Mouse (Mus musculus): Measurements from ENCODE around the gene Ikbke. TPM values are rescaled to one million over a fixed set of nuclear protein-coding genes. Genes with fewer than 3 reads are reported as not detected.

Ikbke gene
- polyA plus RNA-seq, 1 experiment, result not detected

- TF ChIP-seq CTCF (IDR thresholded peaks at IDR 0.05; ENCODE audit: insufficient read depth, low read depth, low read length), result no peak
- TF ChIP-seq POLR2A (IDR thresholded peaks at IDR 0.05; ENCODE audit: insufficient read depth, low read depth, low read length), result no peak
- WGBS, result 90% methylated on average over 2 of the region's 2 CpGs
- H3K27ac ChIP-seq (ENCODE audit: insufficient read depth, low read depth, low read length), result no peak overlapping the region
- H3K4me3 ChIP-seq (ENCODE audit: insufficient read depth, low read depth, low read length), result no peak overlapping the region
- H3K4me1 ChIP-seq (ENCODE audit: control insufficient read depth, insufficient read depth, low read length), result peaks cover 9% of the 10 kb centered on the region; the same call in 1 of the 2 replicates
Observed at GRCm38 (mm10) chr1:131300750-131301149, 21.3 kb upstream of the Ikbke start.

GRCm38 (mm10) chr1:131299788-131300187 lies 20.4 kb upstream of the Ikbke start:
- TF ChIP-seq CTCF (IDR thresholded peaks at IDR 0.05; ENCODE audit: insufficient read depth, low read depth, low read length), result no peak
- no peak for TF ChIP-seq POLR2A (IDR thresholded peaks at IDR 0.05; ENCODE audit: insufficient read depth, low read depth, low read length)
- peaks cover 13% of the 10 kb centered on the region for H3K4me1 ChIP-seq (ENCODE audit: control insufficient read depth, insufficient read depth, low read length)
- no peak overlapping the region for H3K4me3 ChIP-seq (ENCODE audit: insufficient read depth, low read depth, low read length)
- WGBS, result 67% methylated on average over 6 of the region's 6 CpGs
- H3K27ac ChIP-seq (ENCODE audit: insufficient read depth, low read depth, low read length), result no peak overlapping the region

- H3K4me1 ChIP-seq (ENCODE audit: control insufficient read depth, insufficient read depth, low read length), result peaks cover 13% of the 10 kb centered on the region
- WGBS, result 61% methylated on average over 3 of the region's 3 CpGs
- no peak overlapping the region for H3K27ac ChIP-seq (ENCODE audit: insufficient read depth, low read depth, low read length)
- H3K4me3 ChIP-seq (ENCODE audit: insufficient read depth, low read depth, low read length), result no peak overlapping the region
- no peak for TF ChIP-seq CTCF (IDR thresholded peaks at IDR 0.05; ENCODE audit: insufficient read depth, low read depth, low read length)
- TF ChIP-seq POLR2A (IDR thresholded peaks at IDR 0.05; ENCODE audit: insufficient read depth, low read depth, low read length), result no peak
Observed at GRCm38 (mm10) chr1:131299240-131299639, 19.8 kb upstream of the Ikbke start.

- Histone ChIP-seq H3K27ac (ENCODE audit: insufficient read depth, low read depth, low read length) (no peak overlapping the region), H3K4me3 (ENCODE audit: insufficient read depth, low read depth, low read length) (no peak overlapping the region), H3K4me1 (ENCODE audit: control insufficient read depth, insufficient read depth, low read length) (peaks cover 13% of the 10 kb centered on the region)
- TF ChIP-seq CTCF (IDR thresholded peaks at IDR 0.05; ENCODE audit: insufficient read depth, low read depth, low read length), result no peak
- TF ChIP-seq POLR2A (IDR thresholded peaks at IDR 0.05; ENCODE audit: insufficient read depth, low read depth, low read length), result no peak
- WGBS, result 88% methylated on average over 9 of the region's 9 CpGs
Observed at GRCm38 (mm10) chr1:131298171-131298570, 18.8 kb upstream of the Ikbke start.

GRCm38 (mm10) chr1:131296726-131297125 lies 17.3 kb upstream of the Ikbke start:
- H3K4me1 ChIP-seq (ENCODE audit: control insufficient read depth, insufficient read depth, low read length), result peaks cover 13% of the 10 kb centered on the region
- H3K4me3 ChIP-seq (ENCODE audit: insufficient read depth, low read depth, low read length), result no peak overlapping the region
- H3K27ac ChIP-seq (ENCODE audit: insufficient read depth, low read depth, low read length), result no peak overlapping the region
- TF ChIP-seq CTCF (IDR thresholded peaks at IDR 0.05; ENCODE audit: insufficient read depth, low read depth, low read length), result no peak
- TF ChIP-seq POLR2A (IDR thresholded peaks at IDR 0.05; ENCODE audit: insufficient read depth, low read depth, low read length), result no peak
- whole genome bisulfite sequencing, result 91% methylated on average over 7 of the region's 7 CpGs

GRCm38 (mm10) chr1:131295200-131295599 lies 15.8 kb upstream of the Ikbke start:
- TF ChIP-seq POLR2A (IDR thresholded peaks at IDR 0.05; ENCODE audit: insufficient read depth, low read depth, low read length) (no peak), CTCF (IDR thresholded peaks at IDR 0.05; ENCODE audit: insufficient read depth, low read depth, low read length) (no peak)
- H3K4me1 ChIP-seq (ENCODE audit: control insufficient read depth, insufficient read depth, low read length), result peaks cover 13% of the 10 kb centered on the region
- H3K27ac ChIP-seq (ENCODE audit: insufficient read depth, low read depth, low read length), result no peak overlapping the region
- 62% methylated on average over 8 of the region's 8 CpGs for WGBS
- H3K4me3 ChIP-seq (ENCODE audit: insufficient read depth, low read depth, low read length), result no peak overlapping the region

GRCm38 (mm10) chr1:131293922-131294250 lies 14.5 kb upstream of the Ikbke start:
- Histone ChIP-seq H3K4me3 (ENCODE audit: insufficient read depth, low read depth, low read length) (no peak overlapping the region), H3K27ac (ENCODE audit: insufficient read depth, low read depth, low read length) (no peak overlapping the region), H3K4me1 (ENCODE audit: control insufficient read depth, insufficient read depth, low read length) (peaks cover 13% of the 10 kb centered on the region)
- TF ChIP-seq POLR2A (IDR thresholded peaks at IDR 0.05; ENCODE audit: insufficient read depth, low read depth, low read length) (no peak), CTCF (IDR thresholded peaks at IDR 0.05; ENCODE audit: insufficient read depth, low read depth, low read length) (no peak)
- WGBS, result 39% methylated on average over 2 of the region's 2 CpGs

GRCm38 (mm10) chr1:131293221-131293921 lies 14.0 kb upstream of the Ikbke start:
- H3K27ac ChIP-seq (ENCODE audit: insufficient read depth, low read depth, low read length), result no peak overlapping the region
- H3K4me1 ChIP-seq (ENCODE audit: control insufficient read depth, insufficient read depth, low read length), result peaks cover 13% of the 10 kb centered on the region
- TF ChIP-seq CTCF (IDR thresholded peaks at IDR 0.05; ENCODE audit: insufficient read depth, low read depth, low read length), result no peak
- TF ChIP-seq POLR2A (IDR thresholded peaks at IDR 0.05; ENCODE audit: insufficient read depth, low read depth, low read length), result no peak
- H3K4me3 ChIP-seq (ENCODE audit: insufficient read depth, low read depth, low read length), result no peak overlapping the region
- 67% methylated on average over 4 of the region's 4 CpGs for WGBS

- TF ChIP-seq CTCF (IDR thresholded peaks at IDR 0.05; ENCODE audit: insufficient read depth, low read depth, low read length) (no peak), POLR2A (IDR thresholded peaks at IDR 0.05; ENCODE audit: insufficient read depth, low read depth, low read length) (no peak)
- no peak overlapping the region for H3K4me3 ChIP-seq (ENCODE audit: insufficient read depth, low read depth, low read length)
- no peak overlapping the region for H3K27ac ChIP-seq (ENCODE audit: insufficient read depth, low read depth, low read length)
- whole genome bisulfite sequencing, result 52% methylated on average over 2 of the region's 2 CpGs
- peaks cover 3% of the 10 kb centered on the region; the same call in 1 of the 2 replicates for H3K4me1 ChIP-seq (ENCODE audit: control insufficient read depth, insufficient read depth, low read length)
Observed at GRCm38 (mm10) chr1:131290648-131291047, 11.2 kb upstream of the Ikbke start.

All from olfactory bulb, adult 2 months (tissue).